Mouse (Mus musculus) kidney, postnatal 25 days (tissue): ENCODE data around the gene Hmg20a.
A peak's percentile ranks its signal among the peaks of the same experiment; 100 is the strongest.

Source experiments
- DNase-seq, 2 experiments: peaks; one replicate each; pipeline ENCODE4 v3.0.0; 2021; ENCODE audit warnings: mixed read lengths in 2 of 2

Gene Hmg20a

GRCm38 (mm10) chr9:56533916-56534315, 115.5 kb downstream of the Hmg20a start:
- peak; percentile 35 to 63 for DNase-seq

GRCm38 (mm10) chr9:56534727-56535126, 116.3 kb downstream of the Hmg20a start:
- no peak for DNase-seq

GRCm38 (mm10) chr9:56535361-56535760, 117.0 kb downstream of the Hmg20a start:
- no peak for DNase-seq

- no peak for DNase-seq
Measured at GRCm38 (mm10) chr9:56540051-56540450, 121.6 kb downstream of the Hmg20a start.

- no peak for DNase-seq
Measured at GRCm38 (mm10) chr9:56544687-56545475, 126.5 kb downstream of the Hmg20a start.
